Mouse (Mus musculus): Measurements from ENCODE around the gene Rock2.

- TF ChIP-seq CTCF (conservative IDR thresholded peaks at IDR 0.05; ENCODE audit: insufficient read depth, insufficient read length, low read depth, low read length) (no peak), POLR2A (IDR thresholded peaks at IDR 0.05; ENCODE audit: low read depth, low read length) (no peak)
Measured at GRCm38 (mm10) chr12:17022145-17022544, 127.5 kb downstream of the Rock2 start.
